Mouse (Mus musculus): ENCODE data around the gene Ubtd1.

Gene Ubtd1

DNA sequence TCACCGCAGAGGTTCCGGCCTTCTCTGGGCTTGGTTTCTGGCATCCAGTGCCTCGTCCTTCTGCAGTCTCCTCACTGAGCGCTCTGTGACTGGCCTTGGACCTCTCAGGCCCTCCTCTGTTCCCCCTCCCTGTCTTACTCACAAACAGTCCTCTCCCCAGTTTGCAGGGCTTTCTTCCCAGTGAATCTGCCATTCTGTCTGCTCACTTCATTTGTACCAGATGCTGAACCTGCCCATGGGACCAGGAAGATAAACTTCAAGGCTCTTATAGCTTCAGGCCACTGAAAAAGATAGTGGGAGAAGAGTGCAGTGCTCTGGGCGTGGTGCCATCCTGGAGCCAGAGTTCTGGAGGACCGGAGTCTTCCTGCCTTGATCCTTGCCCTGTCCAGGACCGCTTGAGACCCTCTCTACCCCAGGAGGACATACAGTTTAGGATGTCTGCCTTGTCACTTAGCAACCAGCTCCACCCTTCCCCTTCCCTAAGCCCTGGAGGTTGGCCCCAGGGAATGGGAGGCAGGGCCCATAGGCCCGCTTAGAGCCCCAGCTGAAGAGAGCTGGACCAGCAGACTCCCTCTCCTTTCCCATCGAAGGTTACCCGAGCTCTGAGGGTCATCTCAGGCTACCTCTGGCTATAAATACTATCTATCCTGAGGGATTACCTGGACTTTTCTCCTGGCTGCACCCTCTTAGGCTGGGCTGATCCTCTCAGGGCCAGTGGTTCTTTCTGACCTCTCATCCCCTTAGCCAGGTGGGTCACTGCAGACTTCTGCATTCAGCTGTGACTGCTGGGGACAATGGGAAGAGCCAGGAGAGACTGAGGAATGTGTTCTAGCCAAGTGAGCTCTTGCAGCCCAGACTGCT is 40.3 kb downstream of the Ubtd1 start:
- DNase-seq (ENCODE audit: low read depth, low spot score): no peak

DNA sequence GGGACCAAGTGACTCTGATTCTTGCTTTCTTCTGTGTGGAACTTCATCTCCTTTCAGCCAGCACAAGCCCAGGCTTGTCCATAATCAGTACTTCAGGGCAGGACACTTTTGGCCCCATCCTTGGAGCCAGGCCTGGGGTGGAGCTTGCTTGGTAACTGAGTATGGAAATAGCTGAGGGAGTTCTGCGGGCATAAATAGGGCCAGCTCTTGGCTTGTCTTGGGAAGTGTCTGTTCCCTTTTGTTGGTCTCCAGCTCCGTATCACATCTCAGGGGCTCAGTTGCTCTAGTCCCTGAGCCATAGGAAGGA is 40.9 kb downstream of the Ubtd1 start:
- DNase-seq (ENCODE audit: low read depth, low spot score): no peak

DNA sequence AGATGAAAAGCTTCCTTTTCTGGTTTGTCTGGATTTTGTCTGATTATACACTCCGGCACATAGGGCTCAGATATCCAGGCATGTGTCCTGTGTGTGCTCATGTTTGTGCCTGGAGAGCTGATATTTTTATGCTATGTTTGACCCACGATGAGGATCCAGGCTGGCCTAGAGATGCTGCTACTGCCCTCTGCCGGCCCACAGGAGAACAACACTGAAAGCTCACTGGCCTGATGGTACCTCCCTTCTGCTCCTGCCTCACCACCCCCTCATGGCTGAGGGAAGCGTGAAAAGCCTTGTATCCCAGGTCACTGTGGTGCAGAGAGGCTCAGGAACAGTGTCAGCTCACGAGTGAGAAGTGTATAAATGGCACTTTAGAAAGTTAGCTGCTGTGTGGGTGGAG is 44.6 kb downstream of the Ubtd1 start:
- DNase-seq (ENCODE audit: low read depth, low spot score): peak; percentile 69

DNA sequence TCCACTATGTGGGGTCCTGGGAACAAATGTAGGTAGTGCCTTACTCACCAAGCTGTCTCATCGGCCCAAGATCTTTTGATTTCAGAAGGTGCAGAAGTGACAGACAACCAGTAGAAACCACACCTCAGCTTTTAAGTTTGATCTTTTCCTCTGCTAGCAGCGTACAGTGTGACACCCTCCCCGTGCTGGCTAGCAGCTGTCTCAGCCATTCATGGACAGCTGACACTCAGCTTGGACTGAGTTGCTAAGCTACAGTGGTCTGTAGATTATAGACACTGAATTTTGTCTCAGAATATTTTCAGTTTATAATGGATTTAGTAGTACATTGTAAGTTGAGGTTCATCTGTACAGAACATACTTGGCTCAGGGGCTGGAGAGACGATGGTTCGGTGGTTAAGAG is 49.5 kb downstream of the Ubtd1 start:
- DNase-seq (ENCODE audit: low read depth, low spot score): no peak

DNA sequence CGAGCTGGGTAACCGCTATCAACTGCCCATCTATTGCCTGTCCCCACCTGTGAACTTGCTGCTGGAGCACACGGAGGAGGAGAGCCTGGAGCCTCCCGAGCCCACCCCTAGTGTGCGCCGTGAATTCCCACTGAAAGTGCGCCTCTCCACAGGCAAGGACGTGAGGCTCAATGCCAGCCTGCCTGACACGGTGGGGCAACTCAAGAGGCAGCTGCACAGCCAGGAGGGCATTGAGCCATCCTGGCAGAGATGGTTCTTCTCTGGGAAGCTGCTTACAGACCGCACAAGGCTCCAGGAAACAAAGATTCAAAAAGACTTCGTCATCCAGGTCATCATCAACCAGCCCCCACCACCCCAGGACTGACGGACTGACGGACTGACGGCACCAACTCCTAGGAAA is 52.0 kb downstream of the Ubtd1 start:
- DNase-seq (ENCODE audit: low read depth, low spot score): no peak

DNA sequence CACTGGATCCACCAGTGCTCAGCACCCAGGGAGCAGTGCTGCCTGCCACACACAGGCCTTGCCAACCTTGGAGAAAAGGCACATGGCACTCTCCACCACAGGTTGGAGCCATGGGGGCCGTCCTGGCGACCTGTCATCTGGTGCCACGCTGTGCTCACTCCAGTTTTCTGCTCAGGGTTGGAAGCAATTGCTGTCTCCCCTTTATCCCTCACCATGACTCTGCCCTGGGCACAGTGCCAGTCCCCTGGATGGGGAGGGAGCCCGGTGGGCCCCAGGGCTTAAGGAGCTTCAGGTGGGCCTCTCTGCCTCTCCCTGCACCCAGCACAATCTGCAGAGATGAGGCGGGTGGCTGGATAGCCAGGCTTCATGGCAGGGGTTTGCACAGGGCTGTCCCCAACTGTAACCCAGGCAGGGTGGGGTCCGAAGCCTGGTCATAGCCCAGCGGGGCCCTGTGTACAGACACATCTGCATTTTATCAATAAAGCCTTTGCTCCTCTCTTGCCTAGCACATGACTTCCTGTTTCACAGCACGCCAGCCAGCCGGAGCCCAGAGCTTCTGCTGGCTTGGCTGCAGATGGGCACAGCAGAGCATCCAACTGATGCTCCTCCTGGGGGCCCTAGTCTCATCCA is 52.7 kb downstream of the Ubtd1 start:
- no peak for DNase-seq (ENCODE audit: low read depth, low spot score)

DNA sequence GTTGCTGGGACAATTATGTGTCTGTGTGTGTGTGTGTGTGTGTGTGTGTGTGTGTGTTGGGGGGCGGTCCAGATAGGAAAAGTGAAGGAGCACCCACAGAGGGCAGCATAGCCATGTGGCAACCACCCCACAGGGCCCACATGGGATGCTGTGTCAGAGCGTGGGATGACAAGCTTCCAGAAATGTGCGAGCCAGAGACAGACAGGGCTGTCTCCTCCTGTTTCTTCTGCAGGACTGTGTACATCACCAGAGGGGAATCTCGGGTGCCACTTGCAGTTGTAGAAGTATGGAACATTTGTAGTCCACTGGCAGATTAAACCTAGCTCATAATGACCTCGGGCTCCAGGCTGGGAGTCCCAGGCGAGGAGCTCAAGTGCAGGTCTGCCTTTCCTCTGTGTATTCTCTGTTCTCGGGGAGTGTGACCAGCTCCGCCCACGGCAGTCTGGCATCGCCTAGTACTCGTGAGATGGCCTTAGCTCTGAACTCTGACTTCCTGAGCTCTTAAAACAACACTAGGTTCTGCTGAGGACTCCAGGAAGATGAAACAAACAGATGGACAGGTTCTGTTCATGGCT is 53.4 kb downstream of the Ubtd1 start:
- no peak for DNase-seq (ENCODE audit: low read depth, low spot score)

DNA sequence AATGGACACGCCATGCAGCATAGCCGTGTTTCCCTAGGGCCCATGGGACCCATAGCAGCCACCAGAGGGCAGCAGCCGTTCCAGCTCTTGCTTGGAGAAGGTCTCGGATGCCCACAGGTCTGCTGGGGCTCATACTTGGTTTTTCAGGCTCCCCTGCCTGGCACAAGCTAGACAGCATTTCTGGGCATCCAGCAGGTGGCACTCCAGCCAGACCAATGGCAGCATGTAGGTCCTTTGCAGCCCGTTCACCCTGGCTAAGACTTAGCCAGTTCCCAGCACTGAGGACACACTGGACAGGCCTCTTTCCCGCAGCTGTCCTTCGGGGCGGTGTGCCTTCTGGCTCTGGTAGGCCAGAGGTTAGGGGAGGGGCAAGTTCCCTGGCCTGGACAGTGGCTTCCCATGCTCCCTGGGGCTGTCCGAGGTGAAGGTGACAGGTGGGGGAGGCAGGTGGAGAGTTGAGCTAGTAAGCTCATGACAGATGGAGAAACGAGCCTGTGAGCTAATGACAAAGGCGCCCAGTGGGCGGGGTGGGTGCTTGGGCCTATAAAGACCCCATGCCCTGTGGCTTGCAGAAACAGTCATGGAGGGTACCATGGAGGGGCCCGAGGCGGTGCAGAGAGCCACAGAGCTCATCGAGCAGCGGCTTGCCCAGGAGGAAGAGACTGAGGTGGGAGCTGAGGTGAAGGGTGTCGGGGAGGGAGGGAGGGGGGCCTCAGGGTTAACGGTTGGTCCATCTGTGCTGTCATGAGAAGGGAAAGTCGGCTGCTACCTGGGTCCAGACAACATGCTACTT is 54.1 kb downstream of the Ubtd1 start, which contains the start of gene Ankrd2:
Ankrd2 (plus strand) TSS at position 545 of the 793 bp plus-strand sequence.
- peak; percentile 79 for DNase-seq (ENCODE audit: low read depth, low spot score)

DNA sequence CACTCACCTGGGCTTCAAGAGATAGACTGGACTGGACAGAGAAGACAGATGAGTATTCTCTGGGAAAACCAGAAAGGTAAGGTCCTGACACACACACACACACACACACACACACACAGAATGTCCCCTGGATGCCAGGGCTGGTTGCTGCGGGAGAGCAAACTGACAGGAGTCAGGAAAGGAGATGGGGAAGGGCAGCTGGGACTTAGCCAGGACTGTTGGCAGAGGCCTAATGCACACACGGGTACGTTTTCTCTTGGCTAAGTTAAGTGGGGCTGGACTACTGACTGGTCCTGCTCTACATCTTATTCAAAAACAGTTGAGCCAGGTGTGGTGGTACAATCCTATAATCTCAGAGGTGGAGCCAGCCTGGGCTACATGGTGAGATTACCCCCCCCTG is 54.8 kb downstream of the Ubtd1 start:
- no peak for DNase-seq (ENCODE audit: low read depth, low spot score)

DNA sequence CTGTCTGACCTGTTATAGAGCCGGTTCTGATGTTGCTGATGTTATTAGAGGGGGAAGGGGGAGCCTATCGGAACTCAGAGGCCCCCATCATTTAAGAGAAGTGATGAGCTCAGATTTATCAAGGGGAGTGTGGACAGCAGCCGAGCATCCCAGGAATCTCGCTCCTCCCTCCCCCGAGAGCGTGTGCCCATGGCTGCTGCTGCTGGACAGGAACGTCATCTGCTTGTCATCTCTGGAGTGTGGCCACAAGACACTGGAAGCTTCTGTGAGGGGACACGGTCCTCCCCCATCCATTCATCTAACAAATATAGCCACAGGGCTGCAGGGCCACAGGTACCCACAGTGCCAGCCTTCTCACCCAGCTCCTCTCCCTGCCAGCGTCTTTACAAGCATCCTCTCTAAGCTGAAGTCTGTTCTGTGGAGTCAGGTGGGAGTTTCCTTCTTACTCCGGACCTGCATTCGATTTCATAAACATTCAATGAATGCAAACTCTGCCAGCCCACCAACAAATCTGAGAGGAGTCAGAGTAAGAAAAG is 55.7 kb downstream of the Ubtd1 start:
- DNase-seq (ENCODE audit: low read depth, low spot score): no peak

DNA sequence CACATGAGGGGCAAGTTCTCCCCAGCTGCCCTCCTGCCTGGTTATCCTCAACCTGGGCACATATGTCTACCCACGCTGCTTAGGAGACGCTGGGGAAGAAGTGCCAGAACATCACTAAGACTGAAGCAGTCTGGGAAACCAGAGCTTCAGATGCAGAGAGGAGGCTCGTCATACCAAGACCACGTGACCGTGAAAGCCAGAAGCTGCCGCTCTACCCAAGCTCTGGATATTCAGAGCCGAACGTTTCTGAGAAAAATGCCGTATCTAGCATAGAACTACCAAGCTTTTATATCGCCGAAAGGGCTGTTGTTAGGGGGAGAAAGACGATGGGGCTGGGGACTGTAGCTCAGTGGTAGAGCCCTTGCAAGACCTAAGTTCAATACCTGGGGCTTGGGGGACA is 56.7 kb downstream of the Ubtd1 start:
- DNase-seq (ENCODE audit: low read depth, low spot score): no peak

DNA sequence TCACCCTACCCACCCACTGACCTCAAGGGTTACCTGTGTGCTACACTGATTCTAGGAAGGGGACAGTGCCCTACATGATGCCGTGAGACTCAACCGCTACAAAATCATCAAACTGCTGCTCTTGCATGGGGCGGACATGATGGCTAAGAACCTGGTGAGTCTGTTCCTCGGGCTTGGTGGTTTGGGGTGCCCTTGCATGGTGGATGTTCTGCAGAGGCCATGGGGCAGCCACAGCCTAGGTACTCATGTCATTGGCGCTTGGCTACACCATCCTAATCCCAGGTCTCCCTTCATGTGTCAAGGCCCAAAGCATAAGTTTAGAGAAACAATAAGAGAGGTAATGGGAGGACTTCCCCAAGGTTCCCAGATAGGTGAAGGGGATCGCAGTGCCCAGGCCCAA is 62.4 kb downstream of the Ubtd1 start:
- no peak for DNase-seq (ENCODE audit: low read depth, low spot score)

DNA sequence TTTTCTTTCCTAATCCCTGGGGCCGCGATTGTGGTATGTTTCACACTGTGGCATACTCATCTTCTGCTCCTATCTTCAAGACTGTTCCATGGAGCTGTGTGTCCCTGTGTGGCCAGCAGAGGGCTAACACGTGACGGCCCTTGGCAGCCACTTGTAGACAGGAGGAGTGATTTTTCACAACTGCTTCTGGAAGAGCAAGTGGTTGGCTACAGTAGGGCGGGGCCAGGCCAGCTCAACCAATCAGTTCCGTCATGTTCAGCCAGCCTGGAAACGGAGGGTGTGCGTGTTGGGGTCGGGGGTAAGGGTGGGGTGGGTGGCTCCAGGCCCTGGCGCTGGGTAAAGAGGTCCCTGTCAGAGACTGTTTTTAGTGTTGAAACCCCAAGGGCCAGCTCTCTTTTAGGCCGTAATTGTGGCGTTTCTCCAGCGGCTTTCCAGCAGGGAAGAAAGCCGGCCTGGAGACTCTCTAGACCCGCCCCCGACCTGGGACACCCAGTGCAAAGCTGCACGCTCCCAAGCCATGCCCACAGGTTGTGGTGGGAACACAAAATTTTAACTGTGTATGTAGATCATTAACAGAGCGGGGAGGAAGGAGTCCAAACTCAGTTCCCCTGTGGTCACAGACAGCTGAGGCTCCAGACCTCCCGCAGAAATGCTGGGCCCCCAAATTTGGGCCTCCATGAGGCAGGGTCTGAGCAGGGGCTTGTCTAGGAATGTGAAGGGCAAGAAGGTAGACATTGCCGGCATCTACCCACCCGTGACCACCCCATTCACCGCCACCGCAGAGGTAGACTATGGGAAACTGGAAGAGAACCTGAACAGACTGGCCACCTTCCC is 63.9 kb downstream of the Ubtd1 start, which contains the start of gene Hoga1:
Hoga1 (plus strand) TSS at position 342 of the 834 bp plus-strand sequence.
- peak; percentile 65 for DNase-seq (ENCODE audit: low read depth, low spot score)

DNA sequence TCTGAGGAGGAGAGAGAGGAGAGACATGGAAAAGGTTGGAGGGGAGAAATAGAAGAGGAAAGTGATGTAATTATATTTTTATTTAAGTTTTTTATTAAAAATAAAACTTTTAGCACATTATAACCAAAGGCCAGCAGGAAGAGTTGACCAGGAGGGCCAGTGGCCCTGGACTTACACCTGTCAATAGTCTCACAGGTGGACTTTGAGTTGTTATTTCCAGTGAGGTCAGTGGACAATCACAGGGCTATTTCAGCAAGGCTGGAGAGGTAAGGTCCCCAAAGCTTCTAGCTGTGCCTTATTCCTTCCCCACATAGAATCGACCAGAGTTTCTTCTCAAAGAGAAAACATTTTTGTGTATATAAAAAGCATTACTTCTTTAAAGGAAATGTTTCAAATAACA is 68.7 kb downstream of the Ubtd1 start:
- no peak for DNase-seq (ENCODE audit: low read depth, low spot score)

DNA sequence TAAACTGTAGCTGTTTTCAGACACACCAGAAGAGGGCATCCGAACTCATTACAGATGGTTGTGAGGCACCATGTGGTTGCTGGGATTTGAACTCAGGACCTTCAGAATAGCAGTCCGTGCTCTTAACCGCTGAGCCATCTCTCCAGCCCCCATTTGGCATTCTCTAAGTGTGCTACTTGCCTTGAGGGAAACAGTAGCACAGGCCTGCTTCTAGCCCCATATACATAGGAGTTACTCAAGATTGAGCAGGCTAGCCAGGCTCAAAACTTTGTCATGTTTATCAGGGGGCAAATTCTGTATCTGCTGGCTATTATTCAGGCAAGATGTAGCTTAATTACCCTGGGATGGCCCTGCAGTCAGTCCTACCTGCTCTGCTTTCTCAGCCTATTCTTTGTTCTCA is 69.8 kb downstream of the Ubtd1 start:
- no peak for DNase-seq (ENCODE audit: low read depth, low spot score)

DNA sequence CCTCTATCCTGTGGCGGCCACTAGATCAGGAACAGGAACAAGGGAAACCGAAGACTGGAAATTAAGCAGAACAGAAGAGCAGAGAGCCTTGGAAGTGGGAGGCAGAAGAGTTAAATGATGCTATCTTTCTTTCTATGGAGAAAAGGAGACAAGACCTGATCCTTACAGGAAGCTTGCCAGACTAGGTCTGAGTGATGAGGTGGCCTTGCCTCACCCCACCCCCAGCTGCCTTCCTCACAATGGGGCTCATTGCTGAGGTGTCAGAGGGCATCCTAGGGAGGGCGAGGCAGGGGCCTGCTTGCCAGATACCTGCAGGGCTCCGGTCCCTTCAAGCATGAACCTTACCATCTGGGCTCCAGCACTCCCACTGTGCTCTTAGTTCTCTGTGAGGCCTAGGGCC is 70.4 kb downstream of the Ubtd1 start, which contains the start of gene 4933411K16Rik:
4933411K16Rik (plus strand) TSS at position 301 of the 400 bp plus-strand sequence.
- DNase-seq (ENCODE audit: low read depth, low spot score): no peak

DNA sequence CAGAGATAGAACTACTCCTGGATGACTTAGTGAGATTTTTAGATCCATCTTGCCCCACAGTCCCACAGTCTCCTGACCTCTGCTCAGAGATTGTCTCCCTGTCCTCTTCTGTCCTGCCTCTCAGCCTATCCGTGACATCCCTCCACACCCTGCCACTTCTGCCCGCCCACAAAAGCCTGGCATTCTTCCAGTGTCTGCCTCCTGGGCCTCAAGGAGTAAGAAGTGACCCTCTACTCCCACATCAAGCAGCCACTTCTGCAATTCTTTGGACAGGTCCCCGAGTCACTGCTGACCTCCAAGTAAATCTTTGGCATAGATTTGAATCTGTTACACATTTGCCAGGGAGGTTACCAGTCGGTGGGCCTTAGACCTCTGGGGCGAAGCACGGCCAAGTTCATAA is 72.7 kb downstream of the Ubtd1 start:
- no peak for DNase-seq (ENCODE audit: low read depth, low spot score)

DNA sequence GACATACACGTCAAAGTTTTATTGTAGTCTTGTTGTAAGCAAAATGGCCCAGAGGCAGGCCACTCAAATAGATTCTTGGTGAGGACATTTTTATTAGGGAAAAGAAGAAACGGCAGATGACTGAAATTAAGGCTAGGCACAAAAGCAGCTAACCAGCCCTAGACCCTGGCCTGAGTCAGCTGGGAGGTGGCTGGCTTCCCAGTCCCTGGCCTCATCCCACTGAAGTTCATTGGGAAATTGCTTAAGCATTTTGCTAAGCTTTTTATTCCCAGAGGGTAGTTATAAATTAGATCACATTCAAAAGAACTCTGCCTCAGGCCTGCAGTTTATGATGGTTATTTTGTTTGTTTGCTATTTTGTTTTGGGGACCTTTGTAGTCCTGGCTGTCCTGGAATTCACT is 74.3 kb downstream of the Ubtd1 start:
- no peak for DNase-seq (ENCODE audit: low read depth, low spot score)

DNA sequence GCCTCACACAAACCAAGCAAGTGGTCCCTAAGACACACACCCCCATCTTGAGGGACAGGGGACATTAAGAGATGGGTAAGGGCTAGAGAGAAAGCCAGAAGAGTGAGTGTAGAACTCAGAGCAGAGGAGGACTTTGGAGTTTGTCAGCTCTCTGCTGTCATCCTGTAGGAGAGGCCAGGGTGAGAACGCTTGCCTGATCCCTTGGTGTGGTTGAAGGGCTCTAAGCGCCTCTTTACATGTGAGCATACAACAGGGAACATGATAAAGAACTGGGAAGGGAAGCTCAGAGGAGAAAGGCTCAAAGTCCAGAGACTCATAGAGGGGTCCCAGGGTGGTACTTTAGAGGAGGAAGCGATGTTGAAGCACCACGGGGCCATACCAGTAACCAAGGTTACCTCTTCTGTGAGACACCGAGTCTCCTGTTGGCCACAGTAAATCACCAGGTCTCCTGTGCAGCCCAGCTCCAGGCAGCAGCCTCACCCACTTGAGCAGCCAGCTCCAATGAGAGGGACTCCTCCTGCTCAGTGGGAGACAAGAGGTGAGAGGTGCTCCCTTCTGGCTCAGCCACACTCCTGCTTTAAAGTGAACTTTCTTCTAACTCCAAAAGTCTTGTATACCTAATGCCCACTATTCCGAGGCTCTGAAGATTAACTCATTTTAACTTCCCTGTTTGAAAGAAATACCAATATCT is 75.3 kb downstream of the Ubtd1 start:
- DNase-seq (ENCODE audit: low read depth, low spot score): no peak

DNA sequence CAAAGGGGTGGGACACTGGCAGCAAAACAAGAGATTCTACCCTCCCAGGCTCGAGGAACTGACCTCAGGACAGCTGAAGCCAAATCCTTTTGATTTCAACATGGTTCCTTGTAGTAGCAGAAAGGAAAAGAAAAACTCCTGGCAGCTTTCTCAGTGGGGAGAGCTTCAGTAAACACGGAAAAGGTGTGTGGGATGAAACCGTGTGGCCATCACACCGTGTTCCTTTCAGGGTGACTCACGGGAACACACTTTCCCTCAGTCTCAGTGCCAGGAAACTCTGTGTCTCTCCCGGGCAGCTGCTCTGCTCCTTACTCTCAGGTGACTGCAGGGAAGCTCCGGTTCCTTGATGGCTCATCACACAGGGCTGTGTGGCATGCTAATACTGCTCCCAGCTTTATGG is 76.9 kb downstream of the Ubtd1 start:
- DNase-seq (ENCODE audit: low read depth, low spot score): no peak
